Mouse (Mus musculus) right cerebral cortex, postnatal 14 days (tissue): ENCODE results near the gene Kcnj14.

Experiments
- DNase-seq: peaks from one replicate; pipeline ENCODE4 v3.0.0; 2022

Gene Kcnj14

DNA sequence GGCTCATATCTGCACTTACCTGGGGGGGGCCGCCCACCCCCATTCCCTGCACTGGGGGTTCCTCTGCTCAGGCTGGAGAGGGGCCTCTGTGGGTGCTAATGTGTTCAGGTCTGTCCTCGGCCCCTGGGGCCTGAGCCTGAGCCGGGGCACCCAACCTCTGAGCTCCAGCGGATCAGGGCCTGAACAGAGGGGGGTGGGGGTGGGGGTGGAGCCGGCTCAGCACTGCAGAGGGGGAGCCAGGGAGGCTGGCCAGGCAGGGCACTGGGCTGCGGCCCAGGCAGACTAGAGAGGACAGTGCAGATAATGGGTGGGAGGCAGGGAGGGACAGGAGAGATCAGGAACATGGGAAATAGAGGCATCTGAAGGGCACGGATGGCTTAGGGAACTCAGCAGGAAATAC lies at the start of gene Kcnj14:
Gene Kcnj14, minus strand, starts transcription at position 185 of the 400 bp plus-strand sequence.
- DNase-seq = no peak

DNA sequence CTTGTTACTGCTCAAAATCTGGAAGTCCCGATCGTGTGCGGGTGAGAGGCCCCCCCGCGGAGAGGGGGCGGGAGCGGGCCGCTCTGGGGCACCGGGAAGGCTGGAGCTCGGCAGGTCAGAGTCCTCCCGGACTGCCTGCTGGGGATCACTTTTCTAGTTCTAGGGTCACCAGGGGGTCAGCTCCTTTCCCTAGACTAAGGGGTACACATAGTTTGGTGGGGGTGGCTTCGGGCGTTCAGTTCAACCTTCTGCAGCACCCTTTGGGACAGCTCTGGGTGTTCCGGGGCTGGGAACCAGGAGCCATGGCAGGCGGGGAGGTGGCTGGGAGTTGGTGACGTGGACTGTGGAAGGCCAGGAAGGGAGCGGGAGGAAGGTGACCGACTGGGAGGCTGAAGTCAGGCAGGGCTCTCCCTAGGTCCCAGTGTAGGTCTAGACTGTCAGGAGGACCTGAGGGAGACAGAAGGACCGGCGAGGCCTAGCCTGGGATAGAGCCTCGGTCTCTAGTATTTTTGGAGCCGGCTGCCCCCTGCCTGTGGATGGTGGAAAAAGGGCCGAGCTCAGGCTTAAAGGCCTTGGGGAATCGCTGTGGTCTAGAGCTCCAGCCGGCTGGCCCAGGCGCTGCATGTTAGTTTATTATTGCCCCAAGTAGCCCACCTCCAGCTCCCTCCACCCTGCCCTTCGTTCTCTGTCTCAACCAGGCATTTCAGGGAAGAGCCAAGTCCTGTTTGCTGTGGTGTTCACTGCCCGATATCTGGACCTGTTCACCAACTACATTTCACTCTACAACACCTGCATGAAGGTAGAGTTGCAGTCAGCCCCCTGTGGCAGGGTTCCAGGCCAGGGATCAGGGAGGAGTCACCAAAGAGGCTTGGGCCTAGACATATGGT lies 48.7 kb upstream of the Kcnj14 start:
- DNase-seq = peak; percentile 46

DNA sequence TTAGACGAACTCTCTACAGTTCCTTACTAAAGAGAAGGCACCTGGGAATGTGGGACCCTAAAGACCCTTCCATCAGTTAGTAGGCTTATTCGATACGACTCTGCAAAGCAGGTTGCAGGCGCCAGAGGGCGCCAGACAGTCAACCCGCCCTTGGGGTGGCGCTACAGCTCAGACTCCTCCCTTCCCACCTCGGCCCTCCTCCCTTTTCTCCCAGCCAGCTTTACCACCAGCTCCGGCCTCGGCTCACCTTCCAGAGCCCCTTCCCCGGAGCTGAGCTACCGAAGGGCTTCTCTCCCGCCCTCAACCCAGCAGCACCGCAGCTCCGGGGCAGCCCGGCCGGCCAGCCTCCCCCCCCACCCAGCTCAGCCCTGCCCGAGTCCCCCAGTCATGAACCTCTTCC lies 48.0 kb upstream of the Kcnj14 start, which contains the start of gene Kdelr1:
Gene Kdelr1, plus strand, starts transcription at position 149 of the 400 bp plus-strand sequence.
- DNase-seq = peak; percentile 88

DNA sequence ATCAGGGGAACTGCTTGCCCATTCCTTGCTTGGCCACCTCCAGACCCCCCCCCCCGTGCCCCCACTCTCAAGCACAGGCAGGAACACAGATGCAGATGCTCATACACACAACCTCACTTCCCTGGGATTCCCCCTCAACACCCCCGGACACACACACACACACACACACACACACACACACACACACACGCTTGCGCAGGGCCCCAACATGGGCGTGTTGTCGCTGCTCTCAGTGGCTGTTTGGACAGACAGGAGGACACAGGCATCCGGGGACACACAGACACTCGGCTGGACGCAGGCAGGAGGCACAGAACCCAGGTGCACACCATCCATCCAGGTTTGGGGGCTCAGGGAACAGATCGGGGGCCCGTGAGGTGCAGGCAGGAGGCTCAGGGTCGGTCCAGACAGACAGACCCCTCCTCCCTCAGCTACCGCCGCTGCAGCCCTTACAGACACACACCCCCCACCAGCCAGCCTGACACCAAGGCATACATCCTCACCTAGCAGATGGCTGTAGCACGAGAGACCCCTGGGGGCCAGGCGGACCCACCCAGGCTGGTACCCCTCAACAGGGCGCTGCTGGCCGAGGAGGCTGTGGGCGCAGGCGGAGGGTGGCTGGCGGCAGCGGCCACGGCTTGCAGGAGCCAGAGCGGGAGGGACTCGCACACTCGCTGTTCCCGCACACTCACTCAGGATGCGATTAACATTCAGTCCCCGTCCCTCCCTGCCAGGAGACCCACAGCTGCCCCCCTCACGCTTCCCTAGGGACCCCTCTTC lies 45.9 kb upstream of the Kcnj14 start:
- peak; percentile 44 for DNase-seq

DNA sequence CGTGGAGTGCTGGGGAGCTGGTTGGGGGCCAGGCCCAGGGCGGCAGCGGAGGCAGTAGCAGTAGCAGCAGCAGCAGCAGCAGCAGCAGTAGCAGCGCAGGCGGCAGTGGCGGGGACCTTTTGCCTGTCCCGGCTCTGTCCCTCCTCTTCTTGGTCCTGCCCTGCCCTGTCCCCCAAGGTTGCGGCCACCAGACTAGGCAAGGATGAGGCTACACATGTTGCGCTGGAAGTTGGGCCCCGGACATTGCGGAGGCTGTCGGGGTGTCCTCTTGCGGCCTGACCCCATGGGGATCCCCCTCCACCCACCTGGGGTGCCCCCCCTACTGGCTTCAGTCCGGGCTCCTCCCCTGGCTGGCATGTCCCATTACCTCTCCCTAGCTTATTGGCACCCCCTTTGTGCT lies 45.2 kb upstream of the Kcnj14 start:
- no peak for DNase-seq

DNA sequence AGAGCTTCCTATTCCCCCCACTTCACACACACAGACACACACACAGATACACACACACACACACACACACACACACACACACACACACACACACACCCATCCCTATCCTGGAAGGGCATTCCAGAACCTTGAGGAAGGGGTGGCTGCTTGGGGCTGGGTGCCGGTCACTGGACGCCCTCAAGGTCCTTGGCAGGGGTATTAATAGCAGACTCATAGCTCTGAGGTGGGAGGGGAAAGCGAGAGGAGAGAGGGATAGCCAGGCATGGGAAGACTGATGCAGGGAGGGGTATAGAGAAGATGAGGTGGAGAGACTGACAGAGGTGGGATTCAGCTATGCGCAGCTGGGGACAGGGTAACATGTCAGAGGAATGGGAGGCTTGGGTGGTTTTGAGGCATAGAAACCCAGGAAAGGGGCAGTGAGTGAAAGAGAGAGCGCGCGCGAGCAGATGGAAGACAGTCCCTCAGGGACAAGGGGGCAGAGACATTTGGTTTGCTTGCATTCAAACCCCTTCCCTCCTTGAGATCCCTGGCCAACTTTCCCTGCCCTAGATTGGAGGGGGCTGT lies 44.6 kb upstream of the Kcnj14 start:
- no peak for DNase-seq

DNA sequence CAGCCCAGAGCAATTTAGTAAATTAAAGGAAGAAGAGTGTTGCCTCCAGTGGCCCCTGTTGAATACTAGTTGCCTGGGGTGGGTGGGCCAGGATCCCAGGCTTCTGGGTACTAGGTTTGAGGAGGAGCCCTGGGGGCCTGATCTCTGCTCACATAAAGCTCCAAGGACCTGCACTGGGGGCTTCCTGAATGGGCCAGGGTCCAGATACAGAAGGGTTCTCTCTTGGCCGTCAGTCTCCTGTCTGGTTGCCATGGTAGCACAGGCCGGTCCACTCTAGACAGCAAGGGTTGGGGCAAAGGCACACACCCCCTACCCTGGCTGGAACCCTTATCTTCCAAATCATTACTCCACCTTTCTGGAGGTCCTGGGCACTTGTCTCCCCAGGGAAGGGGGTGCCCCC lies 43.3 kb upstream of the Kcnj14 start:
- DNase-seq = no peak

DNA sequence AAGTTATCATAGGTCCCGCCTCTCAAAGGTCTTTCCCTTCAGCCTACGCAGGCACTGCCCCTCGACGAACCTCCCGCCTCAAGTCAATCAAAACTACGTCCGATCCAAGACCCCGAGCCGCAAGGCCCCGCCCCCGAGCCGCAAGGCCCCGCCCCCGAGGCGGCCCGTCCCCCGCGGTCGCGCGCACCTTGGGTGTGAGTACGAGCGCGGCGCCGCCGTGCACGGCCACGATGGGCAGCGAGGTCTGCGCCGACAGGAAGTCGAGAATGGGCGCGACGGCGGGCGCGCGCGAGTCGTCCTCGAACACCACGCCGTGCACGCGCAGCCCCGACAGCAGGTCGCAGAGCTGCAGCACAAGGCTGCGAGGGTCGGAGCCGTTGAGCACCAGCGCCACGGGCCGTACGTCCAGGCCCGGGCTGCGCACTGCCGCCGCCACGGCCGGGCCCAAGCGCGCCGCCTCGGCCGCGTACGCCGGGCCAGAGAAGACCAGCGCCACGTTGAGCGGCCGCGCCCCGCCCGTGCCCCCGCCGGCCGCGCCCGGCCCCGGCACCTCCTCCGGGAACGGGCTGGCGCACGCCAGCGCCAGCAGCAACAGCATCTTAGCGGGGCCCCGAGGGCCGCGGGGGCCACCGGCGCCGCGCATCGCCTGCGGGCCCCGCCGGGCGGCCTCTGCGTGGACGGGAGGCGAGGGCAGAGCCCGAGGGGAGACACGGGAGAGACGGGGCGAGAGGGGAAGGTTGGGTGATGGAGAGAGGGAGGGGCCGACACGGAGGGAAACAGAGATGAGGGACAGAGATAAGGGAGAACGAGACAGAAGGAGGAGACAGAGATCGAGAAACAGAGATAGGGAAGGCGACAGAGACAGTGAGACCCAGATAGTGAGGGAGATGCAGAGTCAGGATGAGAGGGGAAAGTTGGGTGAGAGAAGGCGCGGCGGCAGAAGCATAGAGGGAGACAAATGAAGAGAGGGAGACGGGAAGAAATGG lies 41.6 kb upstream of the Kcnj14 start:
- DNase-seq = peak; percentile 91

DNA sequence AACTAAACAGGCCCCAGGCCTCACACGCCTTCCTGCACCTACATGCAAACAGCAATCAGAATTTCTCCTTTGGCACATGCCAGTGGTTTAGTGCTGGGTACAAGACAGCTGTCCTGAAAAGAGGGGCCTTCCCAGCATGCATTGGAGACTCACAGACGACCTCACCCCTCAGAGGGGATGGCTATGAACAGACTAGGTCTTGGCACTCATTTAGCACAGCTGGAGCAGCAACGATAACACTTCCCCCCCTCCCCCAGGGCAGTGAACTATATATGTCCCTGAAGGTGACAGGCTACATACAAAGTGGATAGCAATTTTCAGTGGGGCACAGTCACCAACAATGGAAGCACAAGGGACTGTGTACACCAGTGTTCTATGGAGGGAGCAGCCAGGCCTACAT lies 39.9 kb upstream of the Kcnj14 start:
- no peak for DNase-seq

DNA sequence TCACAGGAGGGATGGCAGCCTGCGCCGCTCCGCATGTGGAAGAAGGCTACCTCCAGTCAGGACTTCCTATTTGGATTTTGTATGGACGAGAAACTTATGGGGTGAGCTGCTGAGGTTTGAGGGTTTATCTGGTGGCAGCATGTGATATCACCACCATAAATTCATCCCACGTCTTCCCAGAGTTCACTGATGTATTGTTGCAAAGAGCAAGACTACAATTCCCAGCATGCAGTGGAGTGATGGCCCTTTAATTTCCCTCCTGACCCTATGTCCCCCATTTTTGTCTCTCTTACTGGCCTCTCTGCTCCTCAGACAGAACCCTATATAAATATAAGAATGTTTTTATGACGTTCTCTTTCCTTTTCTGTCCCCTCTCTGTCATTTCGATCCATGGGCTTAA lies 38.2 kb upstream of the Kcnj14 start:
- no peak for DNase-seq

DNA sequence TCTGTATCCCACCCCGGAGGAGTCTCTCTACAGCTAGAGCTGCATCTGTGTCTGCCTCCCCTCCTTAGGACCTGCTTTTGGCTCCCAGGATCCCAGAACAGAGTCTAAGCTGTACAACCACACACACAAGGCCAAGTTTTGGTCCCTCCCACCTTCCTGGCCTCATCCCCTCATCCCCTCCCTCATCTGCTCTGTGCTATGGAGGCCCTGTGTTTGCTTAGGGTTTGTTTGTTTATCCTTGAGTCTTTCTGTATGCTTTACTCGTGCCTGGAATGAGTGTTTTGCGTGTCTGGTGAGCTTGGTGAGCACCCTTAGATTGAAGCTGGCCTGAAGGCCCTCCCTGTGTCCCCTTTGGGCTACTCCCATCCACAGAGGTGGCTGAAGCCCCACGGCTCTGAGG lies 34.4 kb upstream of the Kcnj14 start:
- no peak for DNase-seq

DNA sequence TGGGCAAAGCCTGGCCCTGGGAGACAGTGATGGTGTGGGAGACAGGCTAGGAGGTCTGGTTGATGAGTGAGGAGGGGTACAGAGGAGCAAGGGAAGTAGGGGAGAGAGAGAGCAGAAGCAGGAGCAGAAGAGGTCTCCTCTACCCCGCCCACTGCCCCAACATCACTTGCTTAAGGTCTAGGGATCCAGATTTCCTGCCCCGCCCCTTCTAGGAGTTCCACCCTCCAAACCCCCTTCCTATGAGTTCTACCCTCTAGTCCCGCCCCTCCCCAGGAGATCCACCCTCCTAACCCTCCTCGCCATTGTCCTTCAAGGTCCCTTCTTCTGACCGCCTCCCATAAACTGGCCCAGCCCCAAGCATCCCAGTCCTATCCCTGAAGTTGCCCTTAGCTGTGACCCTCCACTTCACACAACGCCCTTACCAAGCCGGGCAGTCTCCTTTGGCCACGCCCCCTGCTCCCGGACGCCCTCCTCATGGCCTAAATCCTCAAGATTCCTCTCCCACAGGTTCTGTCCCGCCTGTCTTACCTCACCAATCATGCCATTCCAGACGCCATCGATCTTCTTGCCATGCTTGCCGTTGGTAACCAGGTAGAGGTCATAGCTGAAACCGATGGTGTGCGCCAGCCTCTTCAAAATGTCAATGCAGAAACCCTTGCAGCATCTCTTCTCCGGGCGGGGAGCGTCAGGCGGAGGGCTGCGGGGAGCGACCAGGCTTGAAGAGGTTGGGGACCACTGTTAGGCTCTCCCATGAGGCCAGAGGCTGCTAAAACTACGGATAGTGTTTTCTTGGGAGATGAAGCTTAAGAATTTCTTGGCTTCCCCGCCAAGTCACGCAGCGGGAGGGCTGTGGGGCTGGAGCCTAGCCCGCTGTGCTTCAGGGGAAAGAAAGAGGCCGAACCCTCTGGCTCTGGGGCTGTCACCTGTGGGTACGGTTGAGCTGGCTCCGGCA lies 32.6 kb upstream of the Kcnj14 start:
- no peak for DNase-seq

DNA sequence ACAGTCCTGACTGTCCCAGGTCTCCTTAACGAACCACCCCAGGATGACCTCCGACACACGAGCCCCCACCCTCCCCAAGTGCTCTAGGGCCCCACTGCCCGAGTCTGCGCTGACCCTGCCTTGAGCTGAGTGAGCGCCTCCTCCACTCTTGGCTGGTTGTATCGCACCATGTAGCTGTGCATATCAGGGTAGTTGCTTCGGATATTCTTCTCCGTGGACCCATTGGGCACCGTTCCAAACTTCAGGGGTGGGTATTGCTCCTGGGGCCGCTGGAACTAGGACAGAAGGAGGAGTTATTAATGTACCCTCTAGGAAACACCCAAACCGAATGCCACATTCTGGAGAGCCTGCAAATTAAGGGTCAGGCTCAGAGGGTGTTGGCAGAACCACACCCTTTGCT lies 28.5 kb upstream of the Kcnj14 start:
- no peak for DNase-seq

DNA sequence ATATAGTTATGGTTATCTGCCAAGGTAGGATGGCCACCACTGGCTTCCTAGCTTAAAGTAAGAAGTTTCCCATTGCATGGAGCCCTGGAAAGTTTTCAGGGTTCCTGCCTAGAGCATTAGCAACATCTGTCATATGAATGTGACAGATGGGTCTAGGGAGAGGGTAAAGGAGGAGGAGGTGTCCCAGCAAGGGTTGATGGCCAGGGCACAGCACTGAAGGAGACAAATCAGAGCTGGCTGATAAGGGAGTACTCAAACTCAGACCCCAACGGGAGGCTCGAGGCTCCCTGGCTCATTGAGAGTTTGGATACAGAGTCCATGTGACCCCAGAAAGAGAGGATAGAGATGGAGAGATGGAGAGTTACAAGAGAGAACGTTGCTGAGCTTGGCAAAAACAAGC lies 26.1 kb upstream of the Kcnj14 start:
- DNase-seq = no peak

DNA sequence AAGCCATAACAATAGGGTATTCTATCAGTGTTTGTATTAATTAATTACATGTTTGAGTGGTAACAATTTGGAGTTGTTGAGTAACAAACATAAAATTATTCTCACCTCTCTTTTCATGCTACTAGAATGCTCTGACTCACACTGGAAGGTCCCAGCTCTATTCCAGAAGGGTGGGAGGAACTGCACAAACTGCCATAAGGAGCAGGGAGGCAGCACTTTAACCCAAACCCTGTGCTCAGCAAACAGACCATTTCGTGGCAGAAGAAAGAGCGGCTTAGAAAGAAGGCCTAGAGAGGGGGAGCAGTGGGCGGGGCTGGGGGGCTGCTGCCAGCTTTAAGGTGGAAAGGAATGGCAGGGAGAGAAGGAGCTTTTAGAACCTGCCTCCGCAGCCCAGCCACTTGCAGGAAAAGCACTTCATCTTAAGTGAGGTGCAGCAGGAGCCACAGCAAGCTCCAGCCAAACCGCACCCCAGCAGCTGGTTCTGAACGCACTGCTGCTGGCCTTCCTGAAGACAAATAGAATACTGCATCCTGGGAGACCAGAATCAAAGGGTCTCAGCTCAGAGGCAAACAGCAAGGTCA lies 24.0 kb upstream of the Kcnj14 start:
- no peak for DNase-seq

DNA sequence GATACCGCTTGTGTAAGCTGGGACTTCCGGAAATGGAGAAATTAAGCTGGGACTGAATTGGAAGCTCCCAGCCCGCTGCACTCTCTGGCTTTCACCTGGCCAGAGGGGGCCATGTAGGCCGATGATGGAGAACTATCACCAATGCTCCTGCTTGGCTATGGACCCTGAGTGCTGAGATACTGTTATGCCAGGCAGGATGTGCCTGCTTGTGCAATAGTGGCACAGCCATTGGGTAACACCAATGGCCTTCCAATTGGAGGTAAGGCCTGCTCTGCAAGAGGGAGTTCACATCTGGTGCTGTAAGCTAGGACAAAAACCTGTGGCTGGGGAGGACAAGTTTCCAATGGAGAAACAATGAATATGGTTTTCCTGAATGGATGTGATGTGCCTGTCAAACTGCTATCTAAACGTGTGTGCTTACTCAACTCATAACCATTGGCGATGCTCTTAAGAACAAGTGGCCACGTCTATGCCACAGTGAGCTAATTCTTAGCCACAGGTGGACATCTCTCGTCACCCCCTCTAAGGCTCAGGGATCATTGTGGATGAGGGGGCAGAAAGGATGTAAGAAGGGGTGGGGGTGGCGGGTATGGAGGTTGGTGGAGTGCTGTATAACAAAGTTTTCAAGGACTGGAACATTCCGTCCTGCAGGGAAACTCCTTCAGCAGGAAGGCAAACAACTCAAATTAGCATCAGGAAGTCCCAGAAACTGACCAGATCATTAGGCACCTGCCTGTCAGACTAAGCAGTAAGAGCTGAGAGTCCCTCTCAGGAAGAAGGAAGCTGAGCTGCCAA lies 18.6 kb upstream of the Kcnj14 start:
- DNase-seq = no peak

DNA sequence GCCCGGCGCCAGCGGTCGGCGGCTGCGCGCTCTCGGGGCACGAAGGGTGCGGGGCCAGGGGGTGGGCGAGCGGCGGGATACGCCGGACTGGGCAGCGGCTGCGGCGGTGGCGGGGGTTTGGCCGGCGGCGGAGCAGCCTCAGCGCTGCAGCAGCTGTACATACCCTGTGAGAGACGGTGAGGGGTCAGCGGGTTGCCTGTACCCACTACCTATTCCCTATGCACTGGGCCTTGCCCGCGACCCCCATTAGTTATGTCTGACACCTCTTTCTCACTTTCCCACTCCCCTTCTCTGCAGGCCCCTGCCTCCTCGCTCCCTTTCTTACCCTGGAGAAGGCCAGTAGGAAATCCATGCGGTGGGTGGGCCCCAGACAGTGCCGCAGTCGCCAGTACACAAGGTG lies 9.3 kb upstream of the Kcnj14 start:
- no peak for DNase-seq

DNA sequence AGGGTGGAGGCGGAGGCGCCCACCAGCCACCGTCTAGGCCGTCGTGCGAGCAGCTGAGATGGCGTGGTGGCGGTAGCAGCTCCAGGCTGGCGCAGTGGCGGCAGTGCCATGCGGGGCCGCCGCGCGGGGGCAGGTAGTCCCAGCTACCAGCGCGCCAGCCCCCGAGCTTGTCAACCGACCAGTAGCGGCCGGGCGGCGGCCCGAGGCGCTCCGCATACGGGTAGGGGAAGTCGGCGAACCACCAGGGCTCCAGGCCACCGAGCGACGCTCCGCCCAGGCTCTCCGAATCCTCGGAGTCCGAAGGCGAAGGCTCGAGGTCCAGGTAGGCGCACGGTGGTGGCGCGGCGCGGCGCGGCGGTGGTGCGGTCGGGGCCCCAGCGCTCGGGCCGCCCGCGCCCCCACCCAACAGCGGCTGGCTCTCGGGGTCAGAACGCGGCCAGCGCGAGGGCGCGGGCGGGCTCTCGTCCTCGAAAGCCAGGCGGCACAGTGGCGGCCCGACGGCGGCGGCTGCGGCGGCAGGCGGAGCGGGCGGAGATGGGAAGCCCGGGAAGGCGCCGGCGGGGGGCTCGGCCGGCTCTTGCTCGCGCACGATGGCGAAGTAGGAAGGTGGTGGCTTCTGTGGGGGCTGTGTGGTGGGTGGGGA lies 8.7 kb upstream of the Kcnj14 start:
- peak; percentile 44 for DNase-seq

DNA sequence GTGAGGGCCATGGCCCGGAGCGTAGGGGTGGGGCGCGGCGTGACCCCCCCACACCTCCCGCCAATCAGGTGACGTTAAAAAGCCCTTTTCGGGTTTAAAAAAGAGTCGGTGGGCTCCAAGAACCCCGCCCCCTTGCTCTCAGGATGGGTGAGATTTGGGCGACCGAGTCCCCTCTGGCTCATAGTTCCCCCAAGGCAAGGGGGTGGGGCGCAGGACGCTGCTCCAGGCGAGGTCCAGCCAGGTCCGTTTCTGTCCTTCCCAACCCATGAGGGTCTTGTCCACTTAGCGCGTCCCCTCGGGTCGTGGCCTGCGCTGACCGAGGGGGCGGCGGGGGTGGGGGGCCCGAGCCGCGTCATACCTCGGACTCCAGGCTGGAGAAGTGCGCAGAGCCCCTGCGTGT lies 7.8 kb upstream of the Kcnj14 start:
- no peak for DNase-seq

DNA sequence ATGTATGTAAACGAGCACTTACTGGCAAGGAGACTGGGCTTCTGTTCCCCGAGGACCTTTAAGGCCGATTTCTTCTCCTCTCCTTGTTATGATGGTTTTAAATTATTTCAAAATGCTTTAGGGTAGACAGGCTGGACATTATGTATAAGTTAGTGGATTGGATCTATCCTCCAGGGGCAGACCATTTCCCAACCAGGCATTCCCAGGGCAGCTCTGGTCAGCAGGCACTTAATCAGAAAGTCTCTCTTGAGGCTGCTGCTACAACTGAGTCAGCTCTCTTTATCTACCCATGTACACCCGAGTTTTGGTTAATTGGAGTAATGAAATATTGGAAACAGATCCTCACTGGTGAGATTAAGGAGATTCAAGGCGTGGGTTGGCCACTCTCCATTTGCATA lies 6.5 kb upstream of the Kcnj14 start:
- no peak for DNase-seq
